Mouse (Mus musculus): Measurements from ENCODE around the gene Meiob.

The Meiob gene

DNA sequence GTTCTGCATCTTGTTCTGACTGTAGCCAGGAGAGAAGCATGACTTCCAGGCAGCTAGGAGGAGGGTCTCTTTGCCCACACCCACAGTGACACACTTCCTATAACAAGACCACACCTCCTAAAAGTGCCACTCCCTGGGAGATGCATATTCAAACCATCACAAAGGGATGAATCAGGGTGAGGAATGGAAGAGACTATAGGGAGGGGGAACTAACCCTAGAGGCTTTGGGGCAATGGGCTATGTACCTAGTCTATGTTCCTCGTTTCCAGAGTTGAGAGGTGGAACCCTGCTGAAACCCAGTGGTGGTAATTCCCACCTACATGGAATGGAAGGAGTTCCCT, 70.3 kb downstream of the Meiob start:
- DNase-seq, result no peak

DNA sequence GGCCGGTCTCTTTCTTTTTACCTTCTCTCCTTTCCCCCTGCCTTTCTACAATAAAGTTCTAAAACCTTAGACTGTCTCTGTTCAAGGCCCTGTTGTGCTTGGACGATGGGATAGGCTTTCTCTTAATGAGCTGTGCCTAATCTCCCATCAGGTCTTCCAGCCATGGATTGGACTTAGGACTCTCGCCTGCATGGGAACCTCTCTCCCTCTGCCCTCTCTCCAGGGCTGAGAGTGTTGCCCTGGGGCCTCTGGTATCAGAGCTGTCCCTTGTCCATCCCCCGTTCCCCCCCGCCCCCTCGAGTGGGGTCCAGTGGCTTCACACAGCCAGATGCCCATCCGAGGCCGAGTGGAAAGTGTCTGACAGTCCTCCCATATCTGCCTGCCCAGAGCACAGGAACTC, 70.9 kb downstream of the Meiob start:
- DNase-seq, result no peak

DNA sequence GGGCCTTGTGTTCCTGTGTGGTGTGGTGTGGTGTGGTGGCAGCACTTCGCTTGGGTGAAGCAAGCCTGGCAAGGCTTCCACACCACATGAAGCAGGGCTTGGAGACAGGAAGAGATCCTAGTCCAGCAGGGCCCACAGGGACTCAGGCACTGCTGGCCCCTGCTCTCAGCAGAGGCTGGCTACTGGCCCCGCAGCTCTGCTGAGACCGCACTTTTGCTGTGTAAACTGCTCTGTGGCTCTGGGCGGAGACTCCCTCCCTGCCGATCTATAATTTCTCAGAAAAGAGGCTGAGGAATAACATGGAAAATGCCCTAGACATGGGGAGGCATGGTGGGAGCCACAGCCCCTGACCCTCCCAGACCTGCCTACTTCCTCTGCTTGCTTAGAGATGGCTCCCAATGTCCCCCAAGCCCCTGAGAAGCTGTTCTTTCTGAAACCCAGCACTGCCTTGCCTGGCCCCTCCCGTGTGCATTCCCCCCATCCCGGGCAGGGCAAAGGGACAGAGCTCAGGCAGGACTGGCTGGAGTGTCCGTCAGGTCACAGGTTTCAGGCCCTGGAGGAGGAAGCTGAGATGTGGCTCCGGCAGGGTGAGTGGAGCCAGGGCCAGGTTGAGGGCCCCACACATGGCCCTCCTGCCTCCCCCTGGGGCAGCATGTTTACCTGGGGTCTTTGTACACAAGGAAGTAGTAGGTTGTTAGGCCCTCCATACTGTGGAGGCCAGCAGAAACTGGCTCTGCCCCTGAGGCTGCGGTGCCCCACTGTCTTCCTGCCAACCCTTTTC, 73.4 kb downstream of the Meiob start:
- no peak for DNase-seq

GRCm38 (mm10) chr17:24878117-24878397, 74.0 kb downstream of the Meiob start:
- peak; percentile 45 for DNase-seq

GRCm38 (mm10) chr17:24878531-24878930, 74.4 kb downstream of the Meiob start:
- DNase-seq, result no peak

- no peak for DNase-seq
Measured at GRCm38 (mm10) chr17:24881738-24882440, 77.8 kb downstream of the Meiob start.

DNA sequence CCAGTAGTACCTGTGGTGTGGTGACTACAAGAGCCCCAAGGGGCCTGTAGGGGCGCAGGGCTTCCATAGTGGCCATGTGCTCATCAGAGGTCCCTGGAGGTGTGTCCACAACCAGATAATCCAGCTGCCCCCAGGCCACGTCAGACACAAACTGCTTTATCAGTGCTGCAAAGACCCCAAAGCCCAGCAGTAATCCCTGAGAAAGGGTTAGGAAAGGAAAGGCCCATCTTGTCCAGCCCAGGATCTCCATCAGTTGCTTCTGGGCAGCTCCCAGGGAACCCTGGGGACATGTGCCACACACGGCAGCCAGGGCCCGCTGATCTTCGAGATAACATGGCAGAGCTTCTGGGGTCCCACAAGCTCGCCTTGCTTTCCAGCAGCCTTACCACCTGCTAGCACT, 80.3 kb downstream of the Meiob start:
- DNase-seq, result no peak

- DNase-seq, result no peak
Measured at GRCm38 (mm10) chr17:24885356-24886133, 81.5 kb downstream of the Meiob start.

GRCm38 (mm10) chr17:24886134-24886931, 82.2 kb downstream of the Meiob start, which contains the start of the genes Nubp2 and Spsb3:
Nubp2 (minus strand) TSS chr17:24886349.
Spsb3 (plus strand) TSS chr17:24886643.
- peak; percentile 99 for DNase-seq

- no peak for DNase-seq
Measured at GRCm38 (mm10) chr17:24886932-24887271, 82.8 kb downstream of the Meiob start.

DNA sequence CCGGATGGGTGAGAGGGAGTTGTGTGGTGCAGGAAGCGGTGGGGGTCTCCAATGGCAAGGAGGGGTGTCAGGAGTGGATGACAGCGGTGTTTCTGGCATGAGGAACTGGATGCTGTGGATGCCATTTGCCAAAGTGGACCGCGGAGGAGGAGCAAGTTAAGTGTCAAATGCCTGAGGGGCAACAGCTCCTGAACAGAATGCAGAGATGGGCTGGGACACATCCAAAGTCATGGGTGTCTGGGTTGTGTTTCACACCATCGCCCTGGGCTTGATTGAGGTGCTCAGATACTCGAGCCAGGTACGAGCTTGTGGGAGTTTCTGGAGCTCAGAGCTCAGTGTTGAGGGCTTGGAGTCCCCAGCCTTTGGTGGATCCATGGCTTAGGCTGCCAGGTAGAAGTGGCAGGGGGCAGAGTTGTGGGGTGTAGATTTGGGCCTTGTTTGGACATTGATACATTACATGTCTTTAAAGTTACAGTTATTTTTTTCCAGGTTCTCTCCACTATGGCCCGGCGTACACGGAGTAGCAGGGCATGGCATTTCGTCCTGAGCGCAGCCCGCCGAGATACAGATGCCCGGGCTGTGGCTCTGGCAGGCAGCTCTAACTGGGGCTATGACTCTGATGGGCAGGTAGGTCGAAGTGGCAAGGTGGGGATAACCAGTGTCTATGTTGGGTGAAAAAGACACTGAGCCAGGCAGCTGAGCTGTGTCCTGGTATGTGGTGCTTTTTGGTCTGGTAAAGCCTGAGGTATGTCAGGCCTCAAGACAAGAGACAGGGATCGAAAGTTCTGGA, 83.4 kb downstream of the Meiob start:
- no peak for DNase-seq

DNA sequence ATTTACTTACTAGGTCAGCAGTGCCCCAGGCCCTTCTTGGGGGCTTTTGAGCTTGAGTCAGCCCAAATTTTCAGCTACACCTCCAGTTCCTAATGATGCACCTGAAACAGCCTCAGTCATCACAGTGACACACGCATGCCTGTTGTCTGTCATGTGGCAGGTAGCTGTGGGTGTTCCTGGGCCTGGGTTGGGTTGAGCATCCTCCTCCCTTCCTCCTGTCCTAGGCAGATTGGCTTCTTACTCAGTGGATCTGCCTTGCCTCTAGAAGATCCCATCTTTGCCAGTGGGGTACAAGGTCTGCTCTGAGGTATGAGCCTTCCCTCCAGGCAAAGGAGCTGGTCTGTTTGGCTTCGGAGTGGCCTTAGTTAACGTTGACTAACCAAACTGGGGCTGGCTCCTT, 84.8 kb downstream of the Meiob start:
- no peak for DNase-seq

Measured in liver (tissue).